Mouse (Mus musculus) limb, embryonic 15.5 days (tissue): ENCODE measurements around the gene Cry1. TPM values are rescaled to one million over a fixed set of nuclear protein-coding genes. Genes with fewer than 3 reads are reported as not detected.
A peak's percentile ranks its signal among the peaks of the same experiment; 100 is the strongest.

Experiments used
- ATAC-seq: fragments of 200-750 bp; cut with Nextera tagmentation; 2 replicates; pipeline ENCODE4 v1.8.0; 2017; ENCODE audit warnings: low read depth, moderate TSS enrichment; ENCODE audit not compliant: insufficient number of reproducible peaks, low FRiP score, low TSS enrichment
- H3K27ac ChIP-seq: fragments of 300-500 bp; sonication (generic); 2 replicates; pipeline ENCODE4 v1.5.1; 2015; ENCODE audit warnings: moderate library complexity, mild to moderate bottlenecking, inconsistent platforms
- H3K27me3 ChIP-seq: fragments of 300-500 bp; sonication (generic); 2 replicates; pipeline ENCODE4 v1.6.1; 2015; ENCODE audit warnings: inconsistent platforms
- H3K36me3 ChIP-seq: fragments of 300-500 bp; sonication (generic); 2 replicates; pipeline ENCODE4 v1.6.1; 2015; ENCODE audit warnings: inconsistent platforms
- H3K4me1 ChIP-seq: fragments of 300-500 bp; sonication (generic); 2 replicates; pipeline ENCODE4 v1.6.1; 2015; ENCODE audit warnings: inconsistent platforms
- H3K4me2 ChIP-seq: fragments of 300-500 bp; sonication (generic); 2 replicates; pipeline ENCODE4 v1.6.1; 2015; ENCODE audit warnings: mild to moderate bottlenecking, inconsistent platforms
- H3K4me3 ChIP-seq: fragments of 300-500 bp; sonication (generic); 2 replicates; pipeline ENCODE4 v1.5.1; 2015; ENCODE audit warnings: mild to moderate bottlenecking, inconsistent platforms
- H3K9ac ChIP-seq: fragments of 300-500 bp; sonication (generic); 2 replicates; pipeline ENCODE4 v1.6.1; 2015; ENCODE audit warnings: inconsistent platforms
- H3K9me3 ChIP-seq: fragments of 300-500 bp; sonication (generic); 2 replicates; pipeline ENCODE4 v1.6.1; 2016; ENCODE audit warnings: inconsistent platforms
- WGBS: fragments of 180-500 bp; shearing (Covaris S2); methylation state at CpG from one replicate; pipeline ENCODE4 v1.1.7; 2015; 5-methylcytosine and 5-hydroxymethylcytosine counted together
- polyA plus RNA-seq: library from polyadenylated mRNA; unstranded; fragments of >200 nt; fragmentation: Nextera tagmentation; extraction: Ambion mirVana; gene quantifications from 2 replicates; pipeline ENCODE4 v1.2.1, GENCODE M21; 2015

Cry1 gene
- polyA plus RNA-seq, 1 experiment from 2014 or later, result 37.0 TPM

DNA sequence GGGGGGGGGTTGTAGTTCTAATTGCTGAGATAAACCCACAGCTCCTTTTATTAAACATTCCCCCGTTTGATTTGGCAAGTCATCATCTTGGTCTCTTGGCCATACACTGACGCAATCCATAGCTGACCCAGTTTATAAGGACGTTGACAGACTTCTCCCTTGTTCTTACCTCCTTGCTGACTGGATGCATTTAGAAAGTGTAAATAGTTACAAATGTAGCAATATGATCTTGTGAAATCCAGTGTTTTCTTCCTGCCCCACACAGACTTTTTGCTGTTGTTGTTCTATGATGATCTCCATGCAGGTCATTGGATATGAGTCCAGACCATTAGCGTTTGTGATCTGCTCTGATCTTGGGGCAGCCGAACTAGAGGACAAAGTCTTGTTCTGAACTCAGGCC is 5.1 kb upstream of the Cry1 start:
- Histone ChIP-seq H3K27ac (no peak overlapping the region), H3K27me3 (no peaks in the 10 kb centered on the region), H3K4me2 (no peak overlapping the region), H3K9me3 (no peaks in the 10 kb centered on the region), H3K9ac (no peak overlapping the region), H3K4me3 (no peak overlapping the region), H3K4me1 (peaks cover 4% of the 10 kb centered on the region), H3K36me3 (no peaks in the 10 kb centered on the region)
- 79% methylated on average over 5 of the region's 5 CpGs for WGBS
- no peak for ATAC-seq

DNA sequence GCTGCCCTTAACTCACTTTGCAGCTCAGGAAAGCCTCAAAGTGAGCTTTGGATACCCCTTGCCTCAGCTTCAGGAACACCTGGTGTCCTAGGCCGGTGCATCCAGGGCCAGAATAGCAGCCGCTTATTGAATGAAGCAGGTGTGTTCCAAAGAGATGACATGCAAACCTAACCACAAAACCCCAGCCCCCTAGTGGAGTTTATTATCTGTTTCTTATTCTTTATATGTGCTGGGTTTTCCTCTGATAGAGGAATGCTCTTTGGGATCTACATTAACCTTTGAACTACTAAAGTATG is 1.6 kb upstream of the Cry1 start:
- WGBS, result 89% methylated on average over 2 of the region's 2 CpGs
- Histone ChIP-seq H3K27ac (no peak overlapping the region), H3K27me3 (no peaks in the 10 kb centered on the region), H3K4me3 (no peak overlapping the region), H3K36me3 (no peaks in the 10 kb centered on the region), H3K9me3 (no peaks in the 10 kb centered on the region), H3K4me2 (no peak overlapping the region), H3K9ac (no peak overlapping the region), H3K4me1 (peaks cover 12% of the 10 kb centered on the region)
- ATAC-seq, result no peak

DNA sequence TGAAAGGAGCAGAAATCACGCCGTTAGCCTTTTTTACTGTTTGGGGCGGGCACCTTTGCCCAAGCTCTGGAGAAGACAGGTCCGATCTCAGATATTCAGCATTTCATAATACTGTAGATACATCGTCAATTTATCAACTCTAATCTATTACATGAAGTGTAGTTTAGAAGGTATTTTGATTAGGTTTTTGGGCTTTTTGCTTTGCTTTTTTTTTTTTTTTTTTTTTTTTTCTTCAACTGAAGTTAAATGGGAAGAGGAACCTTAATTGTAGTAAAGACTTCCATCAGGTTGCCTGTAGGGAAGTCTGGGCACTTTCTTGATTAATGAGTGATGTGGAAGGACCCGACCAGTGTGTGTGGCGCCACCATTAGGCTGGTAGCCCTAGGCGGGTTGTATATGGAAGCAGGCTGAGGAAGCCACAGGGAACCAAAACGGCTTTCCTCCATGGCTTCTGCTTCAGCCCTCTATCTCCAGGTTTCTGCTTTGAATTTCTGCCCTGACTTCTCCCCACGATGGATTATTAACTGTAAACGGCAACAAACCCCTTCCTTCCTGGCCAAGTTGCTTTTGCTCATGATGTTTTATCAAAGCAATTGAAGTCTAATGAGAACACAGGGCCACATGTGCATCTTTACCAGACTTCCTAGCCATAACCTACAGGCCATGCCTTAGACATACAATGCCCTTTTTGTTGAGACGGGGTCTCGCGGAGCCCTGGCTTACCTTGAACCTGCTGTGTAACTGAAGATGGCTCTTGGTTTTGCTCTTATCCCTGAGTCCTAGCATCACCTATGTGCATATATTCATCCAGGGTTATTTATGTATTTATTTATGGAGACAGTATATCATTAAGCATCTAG is 1.0 kb upstream of the Cry1 start:
- peaks cover 12% of the 10 kb centered on the region for H3K4me1 ChIP-seq
- ATAC-seq, result no peak
- peak overlapping the region; percentile 95 for H3K4me2 ChIP-seq
- H3K36me3 ChIP-seq, result no peaks in the 10 kb centered on the region
- H3K9ac ChIP-seq, result peak overlapping the region; percentile 61
- peak overlapping the region; percentile 90 for H3K4me3 ChIP-seq
- 22% methylated on average over 14 of the region's 14 CpGs for WGBS
- H3K27me3 ChIP-seq, result no peaks in the 10 kb centered on the region
- no peaks in the 10 kb centered on the region for H3K9me3 ChIP-seq
- peak overlapping the region; percentile 94 for H3K27ac ChIP-seq

DNA sequence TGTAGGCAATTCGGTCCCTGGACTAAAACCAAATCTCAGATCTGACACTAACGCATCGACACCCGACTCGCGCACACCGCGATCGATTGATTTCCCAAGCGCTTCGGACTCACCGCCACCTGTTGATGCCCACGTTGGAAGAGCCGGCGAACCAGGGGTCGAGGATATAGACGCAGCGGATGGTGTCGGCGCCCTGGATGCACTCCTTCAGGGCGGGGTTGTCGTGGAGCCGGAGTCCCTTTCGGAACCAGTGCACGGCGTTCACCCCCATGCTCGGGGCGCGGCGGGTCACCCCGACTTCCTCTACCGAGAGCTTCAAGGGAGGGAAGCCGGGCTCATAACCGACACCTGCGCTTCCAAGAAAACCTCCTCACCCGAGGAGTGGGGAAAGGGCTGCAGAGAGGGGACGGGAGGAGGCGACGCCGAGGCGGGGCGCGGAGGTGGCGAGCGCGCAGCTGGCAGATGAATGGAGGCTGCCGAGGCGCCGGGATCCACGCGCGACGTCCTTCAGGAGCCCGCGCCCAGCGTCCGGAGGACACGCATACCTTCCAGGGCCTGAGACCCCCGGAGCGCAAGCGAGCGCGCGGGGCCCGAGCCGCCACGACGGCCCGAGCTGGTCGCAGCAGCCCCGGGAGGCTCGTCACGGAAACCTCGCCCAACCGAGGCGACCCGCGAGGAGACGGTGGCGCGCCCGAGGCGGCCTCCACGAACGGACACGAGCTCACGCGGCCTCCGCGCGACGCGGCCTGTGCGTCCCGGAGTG is 482 bp downstream of the Cry1 start:
- Histone ChIP-seq H3K9me3 (no peaks in the 10 kb centered on the region), H3K27ac (peak overlapping the region; percentile 75; the same call in 1 of the 2 replicates), H3K36me3 (no peaks in the 10 kb centered on the region), H3K4me1 (peaks cover 12% of the 10 kb centered on the region), H3K4me2 (peak overlapping the region; percentile 95), H3K4me3 (peak overlapping the region; percentile 90), H3K9ac (peak overlapping the region; percentile 68), H3K27me3 (no peaks in the 10 kb centered on the region)
- under 1% methylated on average over 93 of the region's 95 CpGs for WGBS
- ATAC-seq, result peak; percentile 16; the same call in 1 of the 2 replicates

DNA sequence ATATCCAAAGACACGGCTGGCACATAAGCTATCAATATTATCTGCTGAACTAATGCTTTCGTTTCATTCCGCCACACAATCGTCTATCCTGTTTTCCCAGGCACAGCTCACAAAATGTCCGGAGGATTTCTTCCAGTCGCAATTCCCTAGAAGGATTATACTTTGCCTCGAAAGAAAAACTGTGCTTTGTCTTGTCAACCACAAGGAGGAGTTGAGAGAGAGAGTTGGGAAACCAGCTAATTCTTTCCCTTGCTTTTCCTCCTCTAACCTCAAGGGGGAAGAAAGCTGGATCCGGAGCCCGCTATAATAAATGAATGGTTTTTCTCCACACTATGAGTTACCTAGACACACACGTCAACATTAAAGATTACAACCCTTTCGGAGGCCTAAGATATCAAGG is 1.2 kb downstream of the Cry1 start:
- WGBS, result 1% methylated on average over 11 of the region's 11 CpGs
- Histone ChIP-seq H3K4me2 (peak overlapping the region; percentile 95), H3K9me3 (no peaks in the 10 kb centered on the region), H3K27ac (no peak overlapping the region), H3K27me3 (no peaks in the 10 kb centered on the region), H3K4me1 (peaks cover 12% of the 10 kb centered on the region), H3K36me3 (0 out of 2 replicates have a peak, but pooled peaks cover 3% of the 10 kb centered on the region), H3K9ac (peak overlapping the region; percentile 68), H3K4me3 (peak overlapping the region; percentile 90)
- no peak for ATAC-seq

DNA sequence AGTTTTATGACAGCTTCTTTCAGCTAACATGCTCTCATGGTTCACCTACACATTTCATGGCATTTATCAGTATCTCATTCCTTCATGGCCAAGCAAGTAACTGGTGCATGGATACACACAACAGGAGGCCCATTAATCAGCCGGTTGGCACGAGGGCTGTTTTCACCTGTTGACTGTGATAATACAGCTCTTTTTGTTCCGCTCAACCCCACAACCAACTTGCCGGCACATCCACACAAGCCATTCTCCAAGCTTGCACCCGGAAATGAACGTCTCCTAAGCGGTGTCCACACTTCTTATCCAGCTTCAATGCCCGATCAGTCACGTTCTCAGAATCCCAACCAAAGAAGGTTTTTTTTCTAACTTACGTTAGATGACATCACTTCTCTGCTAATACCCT is 2.1 kb downstream of the Cry1 start:
- H3K4me3 ChIP-seq, result peak overlapping the region; percentile 90; the same call in 1 of the 2 replicates
- peaks cover 12% of the 10 kb centered on the region for H3K4me1 ChIP-seq
- WGBS, result 84% methylated on average over 10 of the region's 10 CpGs
- peak overlapping the region; percentile 95 for H3K4me2 ChIP-seq
- 0 out of 2 replicates have a peak, but pooled peaks cover 3% of the 10 kb centered on the region for H3K36me3 ChIP-seq
- no peak overlapping the region for H3K27ac ChIP-seq
- no peaks in the 10 kb centered on the region for H3K9me3 ChIP-seq
- ATAC-seq, result no peak
- H3K9ac ChIP-seq, result no peak overlapping the region
- no peaks in the 10 kb centered on the region for H3K27me3 ChIP-seq

DNA sequence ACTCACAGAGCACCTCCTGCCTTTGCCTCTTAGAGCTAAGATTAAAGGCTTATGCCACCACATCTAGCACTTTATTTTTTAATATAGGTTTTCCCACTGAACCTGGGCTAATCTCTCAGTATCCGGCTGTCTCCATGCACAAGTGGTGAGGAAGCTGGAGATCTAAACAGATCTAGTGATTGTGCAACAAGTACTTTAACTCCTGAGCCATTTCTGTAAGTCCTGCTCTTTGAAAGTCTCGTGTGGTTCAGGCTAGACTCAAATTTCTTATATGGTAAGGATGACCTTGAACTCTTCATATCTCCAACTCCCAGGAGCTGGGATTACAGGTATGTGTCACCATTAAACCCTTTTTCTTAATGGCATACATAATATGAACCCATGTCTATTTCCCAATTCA is 8.2 kb downstream of the Cry1 start:
- H3K27ac ChIP-seq, result no peak overlapping the region
- no peak overlapping the region for H3K4me3 ChIP-seq
- H3K27me3 ChIP-seq, result no peaks in the 10 kb centered on the region
- no peaks in the 10 kb centered on the region for H3K4me1 ChIP-seq
- no peak for ATAC-seq
- H3K36me3 ChIP-seq, result 0 out of 2 replicates have a peak, but pooled peaks cover 3% of the 10 kb centered on the region
- H3K4me2 ChIP-seq, result no peak overlapping the region
- 69% methylated on average over 2 of the region's 2 CpGs for WGBS
- H3K9me3 ChIP-seq, result no peaks in the 10 kb centered on the region
- no peak overlapping the region for H3K9ac ChIP-seq

DNA sequence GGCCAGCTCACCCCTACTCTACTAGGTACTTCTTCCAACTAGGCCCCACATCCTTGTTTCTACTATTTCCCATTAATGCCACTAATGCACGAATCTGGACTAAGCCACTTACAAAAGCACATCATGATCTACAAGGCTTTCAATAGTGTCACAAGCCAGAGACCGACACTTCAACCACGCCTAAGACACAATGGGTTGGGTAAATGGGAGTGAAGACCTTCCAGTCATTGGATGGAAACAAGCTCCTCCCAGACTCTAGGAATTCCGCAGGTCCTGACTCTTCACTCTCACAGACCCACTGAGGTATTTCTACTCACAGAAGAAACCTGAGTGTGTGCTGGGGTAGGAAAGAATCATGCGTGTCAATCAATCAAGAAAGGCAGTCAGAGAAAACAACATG is 19.6 kb downstream of the Cry1 start:
- WGBS, result 84% methylated on average over 5 of the region's 5 CpGs
- H3K9ac ChIP-seq, result no peak overlapping the region
- H3K27ac ChIP-seq, result no peak overlapping the region
- H3K9me3 ChIP-seq, result no peaks in the 10 kb centered on the region
- no peaks in the 10 kb centered on the region for H3K36me3 ChIP-seq
- H3K4me1 ChIP-seq, result peaks cover 3% of the 10 kb centered on the region; the same call in 1 of the 2 replicates
- no peaks in the 10 kb centered on the region for H3K27me3 ChIP-seq
- no peak overlapping the region for H3K4me2 ChIP-seq
- H3K4me3 ChIP-seq, result no peak overlapping the region
- no peak for ATAC-seq

DNA sequence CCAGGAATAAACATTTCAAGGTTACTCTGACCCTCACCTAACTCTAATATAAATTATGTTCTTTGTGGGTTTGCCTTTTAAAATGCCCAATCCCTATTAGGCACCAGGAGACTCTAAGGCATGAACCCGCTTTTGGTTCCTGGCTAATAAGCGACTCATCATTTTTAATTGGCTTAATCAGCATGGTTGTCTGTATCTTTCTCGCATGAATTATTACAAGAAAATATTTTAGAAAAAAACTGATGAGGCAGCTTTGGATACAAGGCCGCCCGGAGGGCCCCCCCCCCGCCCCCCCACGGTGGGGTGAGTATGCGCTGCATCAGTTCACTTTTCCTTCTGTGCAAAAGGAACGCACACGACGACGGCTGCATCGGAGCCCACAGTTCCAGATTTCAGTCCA is 20.1 kb downstream of the Cry1 start:
- WGBS, result 94% methylated on average over 13 of the region's 13 CpGs
- H3K4me3 ChIP-seq, result no peak overlapping the region

DNA sequence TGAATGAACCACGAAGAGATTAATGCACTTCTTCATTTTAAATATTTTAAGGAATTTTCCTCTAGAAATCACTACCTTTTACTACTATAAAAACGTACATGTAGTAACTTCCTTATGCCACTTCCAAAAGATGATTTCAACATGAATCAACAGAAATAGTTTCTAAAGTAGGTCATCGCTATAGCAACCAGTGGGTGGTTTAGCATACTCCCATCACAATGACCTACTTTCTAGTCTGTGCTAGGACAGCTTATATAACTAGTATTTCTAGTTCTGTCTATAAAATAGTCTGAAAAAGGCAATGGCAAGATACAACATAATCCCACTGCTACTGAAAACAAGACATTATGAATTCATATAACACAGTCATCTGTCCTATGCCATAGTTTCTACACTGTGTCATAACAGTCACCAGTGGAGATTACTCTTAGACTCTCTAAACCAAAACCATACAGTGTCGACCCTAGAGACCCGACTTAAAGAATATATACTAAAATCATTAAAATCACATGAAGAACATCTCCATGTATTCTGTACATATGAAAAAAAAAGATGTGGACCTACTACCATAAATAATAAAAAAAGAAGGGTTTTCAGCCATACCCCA is 23.0 kb downstream of the Cry1 start:
- WGBS, result 69% methylated on average over 5 of the region's 5 CpGs
- H3K4me3 ChIP-seq, result no peak overlapping the region
- no peak for ATAC-seq
- H3K9ac ChIP-seq, result no peak overlapping the region
- no peak overlapping the region for H3K27ac ChIP-seq
- H3K4me2 ChIP-seq, result no peak overlapping the region
- H3K36me3 ChIP-seq, result no peaks in the 10 kb centered on the region
- peaks cover 3% of the 10 kb centered on the region; the same call in 1 of the 2 replicates for H3K4me1 ChIP-seq
- H3K9me3 ChIP-seq, result no peaks in the 10 kb centered on the region
- no peaks in the 10 kb centered on the region for H3K27me3 ChIP-seq

More for the DNA sequence above, 20.1 kb downstream of the Cry1 start:
- Histone ChIP-seq H3K36me3 (no peaks in the 10 kb centered on the region), H3K9ac (no peak overlapping the region), H3K4me2 (no peak overlapping the region), H3K9me3 (no peaks in the 10 kb centered on the region), H3K27ac (no peak overlapping the region), H3K4me1 (peaks cover 3% of the 10 kb centered on the region; the same call in 1 of the 2 replicates), H3K27me3 (no peaks in the 10 kb centered on the region)
- no peak for ATAC-seq

DNA sequence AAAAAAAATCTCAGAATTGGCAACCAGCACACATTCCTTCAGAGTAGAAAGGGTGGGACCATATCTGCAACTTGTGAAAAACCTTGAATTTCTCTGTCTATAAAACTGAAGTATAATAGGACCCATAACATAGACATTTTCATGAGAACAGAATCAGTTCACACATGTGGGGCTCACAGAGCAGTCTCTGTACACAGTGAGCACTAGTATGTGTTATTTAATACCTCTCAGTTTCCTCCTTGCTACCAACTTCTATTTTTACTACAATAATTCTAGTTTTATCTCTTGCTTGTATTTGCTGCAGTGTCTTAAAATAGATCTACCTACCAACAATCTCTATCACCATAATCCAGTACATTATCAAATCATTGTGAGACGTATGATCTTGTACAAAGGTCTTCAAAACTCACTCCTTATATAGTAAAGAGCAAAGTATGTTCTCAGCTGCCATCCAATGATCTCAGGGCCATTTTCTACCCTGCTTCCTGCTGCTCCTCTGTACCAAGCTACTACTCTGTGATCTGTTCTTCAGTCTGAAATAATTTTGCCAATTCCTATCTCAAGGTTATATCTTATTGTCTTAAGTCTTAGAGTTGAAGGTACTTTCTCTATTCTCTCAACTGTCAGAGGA is 24.8 kb downstream of the Cry1 start:
- no peak for ATAC-seq

More for the DNA sequence above, 24.8 kb downstream of the Cry1 start:
- Histone ChIP-seq H3K9ac (no peak overlapping the region), H3K4me3 (no peak overlapping the region), H3K36me3 (no peaks in the 10 kb centered on the region), H3K27me3 (no peaks in the 10 kb centered on the region), H3K27ac (no peak overlapping the region), H3K9me3 (no peaks in the 10 kb centered on the region), H3K4me1 (peaks cover 3% of the 10 kb centered on the region; the same call in 1 of the 2 replicates), H3K4me2 (no peak overlapping the region)
- 76% methylated on average over 1 of the region's 1 CpGs for WGBS
